Mouse (Mus musculus): ENCODE data around the gene Ppt2.

GRCm38 (mm10) chr17:34603375-34604060 is 24.8 kb downstream of the Ppt2 start, which contains the start of gene Rnf5:
- TF ChIP-seq CTCF (IDR thresholded peaks at IDR 0.05; ENCODE audit: insufficient read depth, low read length) = no peak
- TF ChIP-seq POLR2A (IDR thresholded peaks at IDR 0.05; ENCODE audit: borderline replicate concordance, extremely low read depth, low read depth, low read length) = peak; percentile 75; the same call in 1 of the 2 replicates
